ENCODE assay signal across 17 mouse cellular contexts in the genomic region with DNA sequence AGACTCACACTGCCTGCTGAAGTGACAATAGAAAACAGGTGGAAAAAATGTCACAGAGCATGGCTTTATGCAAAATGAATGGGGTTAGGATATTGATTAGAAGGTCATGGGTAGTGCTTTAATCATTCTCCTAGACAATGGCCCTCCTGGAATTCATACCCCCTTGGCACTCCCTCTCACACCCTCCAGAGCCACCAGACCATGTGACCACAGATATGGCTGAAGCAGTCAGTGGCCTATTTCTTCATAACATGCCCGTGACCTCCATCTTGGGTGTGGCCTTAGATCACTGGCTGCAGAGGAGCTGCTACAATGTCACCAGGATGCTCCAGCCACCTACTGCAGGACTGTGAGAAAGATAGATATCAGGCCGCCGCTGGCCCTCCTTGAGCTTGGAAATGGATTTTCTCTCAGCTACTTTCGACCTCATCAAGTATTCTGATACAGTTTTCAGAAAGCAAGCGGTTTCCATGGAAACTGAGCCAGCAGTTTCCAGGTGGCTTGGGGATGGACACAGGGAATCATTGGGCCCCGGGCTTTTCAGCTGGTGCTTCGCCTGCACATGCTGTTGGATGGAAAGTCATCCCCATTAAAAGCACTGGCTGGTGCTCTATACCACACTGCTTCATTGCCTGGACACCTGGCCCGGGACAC.
DNase-seq lines count a peak whose midpoint lies in the region; ATAC-seq and TF ChIP-seq lines count a peak whose summit lies in the region.
"Had no signal": no experiment of that assay in that cellular context is flagged by ENCODE, and none has a peak within 500 bp of the region (broad histone marks: within the 10 kb centered on the region; RNA-seq: fewer than 3 reads in every experiment).

No protein-coding gene starts in this region.

- no peak overlapping the region for H3K4me3 ChIP-seq in hindbrain, embryonic 15.5 days
- H3K4me3 ChIP-seq in midbrain, postnatal 0 days (ENCODE audit: low read depth, low read length): no peak overlapping the region
- H3K4me3 ChIP-seq in stomach, postnatal 0 days (ENCODE audit: low read depth, low read length): no peak overlapping the region
- H3K4me3 ChIP-seq: embryonic facial prominence, embryonic 13.5 days; heart, embryonic 12.5 days; lung, embryonic 15.5 days; megakaryocyte, embryonic 14.5 days; neural tube, embryonic 12.5 days had no signal

- H3K27me3 ChIP-seq in hindbrain, embryonic 15.5 days: no peaks in the 10 kb centered on the region
- no peaks in the 10 kb centered on the region for H3K27me3 ChIP-seq in midbrain, postnatal 0 days (ENCODE audit: insufficient read depth, low read length)
- H3K27me3 ChIP-seq in stomach, postnatal 0 days (ENCODE audit: control insufficient read depth, insufficient read depth, low read length): no peaks in the 10 kb centered on the region
- H3K27me3 ChIP-seq: embryonic facial prominence, embryonic 13.5 days; heart, embryonic 12.5 days; lung, embryonic 15.5 days; megakaryocyte, embryonic 14.5 days; neural tube, embryonic 12.5 days had no signal

- peak; percentile 75; the same call in 1 of the 2 replicates for ATAC-seq in hindbrain, embryonic 15.5 days (ENCODE audit: low FRiP score, low read depth)
- ATAC-seq in midbrain, postnatal 0 days (ENCODE audit: low FRiP score): peak; percentile 56; the same call in 1 of the 2 replicates
- ATAC-seq in stomach, postnatal 0 days (ENCODE audit: low FRiP score, low TSS enrichment): no peak

- no peak for TF ChIP-seq EP300 in stomach, postnatal 0 days (optimal IDR thresholded peaks at IDR 0.05)

- peak; percentile 11 to 19 for DNase-seq in layer of hippocampus, adult 18-20 months (ENCODE audit: low spot score in 2 of 2)
- DNase-seq in layer of hippocampus, adult 9-10 months (ENCODE audit: low spot score): no peak
- peak; percentile 84 for DNase-seq in brain, embryonic 14.5 days (ENCODE audit: low read depth)
- DNase-seq in midbrain, postnatal 0 days (ENCODE audit: low spot score): peak; percentile 85
- no peak for DNase-seq in adrenal gland, adult 8-10 months
- no peak for DNase-seq in stomach, postnatal 0 days (ENCODE audit: low spot score)
- DNase-seq in cerebellum, adult 11-12 months: no peak
- DNase-seq: adrenal gland, postnatal 10 days; gastrocnemius, postnatal 14 days; kidney, adult 8-10 months; thymus, postnatal 14 days had no signal

- WGBS in hindbrain, embryonic 15.5 days: 64% methylated on average over 8 of the region's 8 CpGs
- 39% methylated on average over 8 of the region's 8 CpGs for WGBS in midbrain, postnatal 0 days
- 77% methylated on average over 8 of the region's 8 CpGs for WGBS in stomach, postnatal 0 days

- peak overlapping the region; percentile 74 for H3K27ac ChIP-seq in hindbrain, embryonic 15.5 days (replicated peaks)
- H3K27ac ChIP-seq in midbrain, postnatal 0 days (ENCODE audit: low read depth, low read length): peak overlapping the region; percentile 73
- no peak overlapping the region for H3K27ac ChIP-seq in stomach, postnatal 0 days (replicated peaks)
- H3K27ac ChIP-seq: embryonic facial prominence, embryonic 13.5 days; lung, embryonic 15.5 days; neural tube, embryonic 12.5 days had no signal

- peaks cover 51% of the 10 kb centered on the region for H3K4me1 ChIP-seq in hindbrain, embryonic 15.5 days (replicated peaks)
- H3K4me1 ChIP-seq in midbrain, postnatal 0 days (ENCODE audit: insufficient read depth, low read length): peaks cover 18% of the 10 kb centered on the region
- no peaks in the 10 kb centered on the region for H3K4me1 ChIP-seq in stomach, postnatal 0 days (replicated peaks; ENCODE audit: control insufficient read depth, insufficient read depth)
- H3K4me1 ChIP-seq: embryonic facial prominence, embryonic 13.5 days; heart, embryonic 12.5 days; lung, embryonic 15.5 days; megakaryocyte, embryonic 14.5 days had no signal

- H3K36me3 ChIP-seq in hindbrain, embryonic 15.5 days: no peaks in the 10 kb centered on the region
- no peaks in the 10 kb centered on the region for H3K36me3 ChIP-seq in midbrain, postnatal 0 days (ENCODE audit: insufficient read depth, low read length)
- no peaks in the 10 kb centered on the region for H3K36me3 ChIP-seq in stomach, postnatal 0 days (ENCODE audit: control insufficient read depth, insufficient read depth, low read length)
- H3K36me3 ChIP-seq: embryonic facial prominence, embryonic 13.5 days; heart, embryonic 12.5 days; lung, embryonic 15.5 days; neural tube, embryonic 12.5 days had no signal

- no peak overlapping the region for H3K4me2 ChIP-seq in hindbrain, embryonic 15.5 days
- no peak overlapping the region for H3K4me2 ChIP-seq in midbrain, postnatal 0 days (ENCODE audit: low read depth, low read length, poor library complexity, severe bottlenecking)
- no peak overlapping the region for H3K4me2 ChIP-seq in stomach, postnatal 0 days (replicated peaks; ENCODE audit: low read depth)
- H3K4me2 ChIP-seq: embryonic facial prominence, embryonic 13.5 days; heart, embryonic 12.5 days; lung, embryonic 15.5 days; neural tube, embryonic 12.5 days had no signal

- no peaks in the 10 kb centered on the region for H3K9me3 ChIP-seq in hindbrain, embryonic 15.5 days
- no peaks in the 10 kb centered on the region for H3K9me3 ChIP-seq in midbrain, postnatal 0 days (ENCODE audit: low read length)
- no peaks in the 10 kb centered on the region for H3K9me3 ChIP-seq in stomach, postnatal 0 days (ENCODE audit: control insufficient read depth, low read length)
- H3K9me3 ChIP-seq: embryonic facial prominence, embryonic 13.5 days; heart, embryonic 12.5 days; lung, embryonic 15.5 days; megakaryocyte, embryonic 14.5 days; neural tube, embryonic 12.5 days had no signal

- no peak overlapping the region for H3K9ac ChIP-seq in hindbrain, embryonic 15.5 days
- H3K9ac ChIP-seq in midbrain, postnatal 0 days (replicated peaks; ENCODE audit: low read length, poor library complexity, severe bottlenecking): no peak overlapping the region
- no peak overlapping the region for H3K9ac ChIP-seq in stomach, postnatal 0 days (ENCODE audit: low read length)
- H3K9ac ChIP-seq: embryonic facial prominence, embryonic 13.5 days; heart, embryonic 12.5 days; lung, embryonic 15.5 days; neural tube, embryonic 12.5 days had no signal

- TF ChIP-seq POLR2A in brain, embryonic 14.5 days (IDR thresholded peaks at IDR 0.05; ENCODE audit: borderline replicate concordance, extremely low read depth, insufficient read depth, insufficient read length, poor library complexity, severe bottlenecking): no peak

- TF ChIP-seq CTCF in brain, embryonic 14.5 days (IDR thresholded peaks at IDR 0.05; ENCODE audit: borderline replicate concordance, extremely low read depth, insufficient read depth, insufficient read length): no peak
- no peak for TF ChIP-seq CTCF in midbrain, postnatal 0 days (IDR thresholded peaks at IDR 0.05)
- TF ChIP-seq CTCF in stomach, postnatal 0 days (IDR thresholded peaks at IDR 0.05; ENCODE audit: low read depth): no peak

Comparison
In these comparisons a context has a peak if more than half of its experiments do, and no peak if none do; other contexts are left out.
1. DNase-seq: peak in layer of hippocampus, adult 18-20 months (2 of 2), brain, embryonic 14.5 days (single experiment) and midbrain, postnatal 0 days (single experiment); none in layer of hippocampus, adult 9-10 months (single experiment), adrenal gland, adult 8-10 months (single experiment), stomach, postnatal 0 days (single experiment) and cerebellum, adult 11-12 months (single experiment).